Mouse (Mus musculus) erythroblast, embryonic 14.5 days (primary cell): ENCODE measurements around the gene Unk. TPM values are rescaled to one million over a fixed set of nuclear protein-coding genes. Genes with fewer than 3 reads are reported as not detected.

Experiments used
- H3K27me3 ChIP-seq: 2 replicates; pipeline ENCODE4 v1.6.1; 2012; ENCODE audit warnings: inconsistent platforms; ENCODE audit not compliant: control insufficient read depth
- H3K36me3 ChIP-seq: 2 replicates; pipeline ENCODE4 v1.6.1; 2012; ENCODE audit warnings: mild to moderate bottlenecking, inconsistent platforms; ENCODE audit not compliant: control insufficient read depth
- H3K4me1 ChIP-seq: 2 replicates; pipeline ENCODE4 v1.6.1; 2012; ENCODE audit warnings: inconsistent platforms; ENCODE audit not compliant: control insufficient read depth
- H3K4me3 ChIP-seq: replicated peaks from 2 replicates; pipeline ENCODE3; 2012; ENCODE audit warnings: moderate library complexity, mild to moderate bottlenecking, inconsistent platforms
- H3K9me3 ChIP-seq: 2 replicates; pipeline ENCODE4 v1.6.1; 2012; ENCODE audit warnings: low read length, inconsistent platforms, mixed read lengths; ENCODE audit not compliant: control insufficient read depth
- GATA1 ChIP-seq: IDR thresholded peaks from 2 replicates; pipeline ENCODE4 v1.6.1; 2012; ENCODE audit warnings: low read length, inconsistent platforms, mixed read lengths
- TAL1 ChIP-seq: IDR thresholded peaks from 3 replicates; pipeline ENCODE4 v1.6.1; 2012; ENCODE audit warnings: low read length, inconsistent platforms, mixed read lengths
- polyA plus RNA-seq: library from polyadenylated mRNA; stranded (reverse); fragments of >175 nt; gene quantifications from 2 replicates; pipeline ENCODE4 v1.2.3, GENCODE M21; 2012

The Unk gene
- polyA plus RNA-seq, 1 experiment: 3.6 TPM

DNA sequence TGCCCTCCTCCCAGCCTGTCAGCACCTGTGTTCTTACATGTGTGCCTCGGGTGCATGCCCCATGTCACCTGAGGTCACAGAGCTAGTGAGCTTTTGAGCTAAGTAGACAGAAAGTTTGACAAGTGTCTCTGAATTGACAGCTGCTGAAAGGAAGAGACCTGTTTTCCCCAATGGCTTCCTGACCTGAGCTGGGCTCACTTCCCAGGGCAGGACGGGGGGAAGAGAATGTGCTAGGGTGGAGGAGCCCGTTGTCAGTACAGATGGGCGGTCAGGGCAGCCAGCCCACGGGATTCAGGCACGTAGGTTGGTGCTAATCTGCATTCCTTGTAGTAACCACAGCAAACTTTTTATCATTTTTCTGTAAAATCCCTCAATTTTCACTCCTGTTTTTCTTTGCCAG is 10.5 kb downstream of the Unk start:
- peaks cover 74% of the 10 kb centered on the region for H3K36me3 ChIP-seq
- TF ChIP-seq TAL1 (no peak), GATA1 (no peak)
- H3K27me3 ChIP-seq: no peaks in the 10 kb centered on the region

GRCm38 (mm10) chr11:116041833-116042232 is 11.7 kb downstream of the Unk start:
- H3K9me3 ChIP-seq: peaks cover 3% of the 10 kb centered on the region
- no peak overlapping the region for H3K4me3 ChIP-seq
- peaks cover 76% of the 10 kb centered on the region for H3K36me3 ChIP-seq
- no peaks in the 10 kb centered on the region for H3K27me3 ChIP-seq
- TF ChIP-seq TAL1 (no peak), GATA1 (no peak)
- H3K4me1 ChIP-seq: peaks cover 10% of the 10 kb centered on the region

More for the DNA sequence above, 10.5 kb downstream of the Unk start:
- peaks cover 10% of the 10 kb centered on the region for H3K4me1 ChIP-seq
- no peak overlapping the region for H3K4me3 ChIP-seq
- H3K9me3 ChIP-seq: peaks cover 3% of the 10 kb centered on the region

- Histone ChIP-seq H3K36me3 (peaks cover 81% of the 10 kb centered on the region), H3K9me3 (peaks cover 3% of the 10 kb centered on the region), H3K27me3 (no peaks in the 10 kb centered on the region), H3K4me1 (peaks cover 10% of the 10 kb centered on the region), H3K4me3 (no peak overlapping the region)
- TF ChIP-seq TAL1: no peak
Measured at GRCm38 (mm10) chr11:116042372-116043138, 12.4 kb downstream of the Unk start.

GRCm38 (mm10) chr11:116043286-116043685 is 13.2 kb downstream of the Unk start:
- peaks cover 10% of the 10 kb centered on the region for H3K4me1 ChIP-seq
- H3K27me3 ChIP-seq: no peaks in the 10 kb centered on the region
- peaks cover 3% of the 10 kb centered on the region for H3K9me3 ChIP-seq
- TF ChIP-seq TAL1 (no peak), GATA1 (no peak)
- H3K4me3 ChIP-seq: no peak overlapping the region
- H3K36me3 ChIP-seq: peaks cover 81% of the 10 kb centered on the region

- TF ChIP-seq GATA1 (no peak), TAL1 (no peak)
- peaks cover 8% of the 10 kb centered on the region for H3K4me1 ChIP-seq
- no peaks in the 10 kb centered on the region; the same call in 1 of the 2 replicates for H3K27me3 ChIP-seq
- H3K4me3 ChIP-seq: no peak overlapping the region
- H3K36me3 ChIP-seq: peaks cover 83% of the 10 kb centered on the region
- peaks cover 11% of the 10 kb centered on the region for H3K9me3 ChIP-seq
Measured at GRCm38 (mm10) chr11:116045173-116045572, 15.1 kb downstream of the Unk start.

GRCm38 (mm10) chr11:116049610-116050009 is 19.5 kb downstream of the Unk start:
- H3K27me3 ChIP-seq: no peaks in the 10 kb centered on the region; the same call in 1 of the 2 replicates
- H3K4me1 ChIP-seq: peaks cover 18% of the 10 kb centered on the region
- TF ChIP-seq GATA1 (no peak), TAL1 (no peak)
- H3K9me3 ChIP-seq: peaks cover 8% of the 10 kb centered on the region
- no peak overlapping the region for H3K4me3 ChIP-seq
- H3K36me3 ChIP-seq: peaks cover 95% of the 10 kb centered on the region

- peaks cover 24% of the 10 kb centered on the region for H3K4me1 ChIP-seq
- peaks cover 95% of the 10 kb centered on the region for H3K36me3 ChIP-seq
- peaks cover 8% of the 10 kb centered on the region for H3K9me3 ChIP-seq
- no peak overlapping the region for H3K4me3 ChIP-seq
- H3K27me3 ChIP-seq: no peaks in the 10 kb centered on the region; the same call in 1 of the 2 replicates
- TF ChIP-seq GATA1 (no peak), TAL1 (no peak)
Measured at GRCm38 (mm10) chr11:116050196-116050595, 20.1 kb downstream of the Unk start.

DNA sequence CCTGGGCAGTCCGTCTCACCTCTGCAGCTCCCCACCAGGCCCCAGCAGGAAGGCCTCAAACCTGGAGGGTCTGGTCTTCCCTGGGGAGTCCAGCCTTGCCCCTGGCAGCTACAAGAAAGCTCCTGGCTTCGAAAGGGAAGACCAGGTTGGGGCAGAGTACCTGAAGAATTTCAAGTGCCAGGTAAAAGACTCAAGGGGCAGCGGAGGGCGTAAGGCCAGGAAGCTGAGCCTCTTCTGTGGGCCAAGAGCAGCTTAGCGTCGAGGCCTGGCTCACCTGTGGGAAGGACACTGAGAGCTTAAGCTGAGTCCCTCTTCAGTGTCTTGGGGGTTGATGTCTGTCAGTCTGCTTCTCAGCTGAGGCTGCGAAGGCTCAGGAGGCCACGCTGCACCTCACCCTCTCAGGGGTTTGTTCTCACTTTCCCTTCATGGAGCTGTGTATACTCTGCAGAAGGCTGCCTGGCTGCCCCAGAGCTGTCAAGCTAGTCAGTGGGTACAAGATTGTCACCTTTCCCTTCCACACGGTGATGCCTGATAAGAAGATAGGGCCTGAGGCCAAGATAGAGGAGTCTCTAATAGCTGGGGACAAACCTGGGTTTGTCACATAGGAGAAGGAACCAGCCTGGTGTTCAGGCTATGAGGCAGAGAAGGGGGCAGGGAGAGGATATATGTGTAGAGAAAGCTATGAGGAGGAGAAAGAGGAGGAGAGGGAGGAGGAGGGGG is 23.5 kb downstream of the Unk start:
- Histone ChIP-seq H3K27me3 (no peaks in the 10 kb centered on the region; the same call in 1 of the 2 replicates), H3K36me3 (peaks cover 97% of the 10 kb centered on the region), H3K9me3 (peaks cover 8% of the 10 kb centered on the region), H3K4me1 (peaks cover 57% of the 10 kb centered on the region), H3K4me3 (no peak overlapping the region)
- TF ChIP-seq TAL1 (no peak), GATA1 (no peak)

DNA sequence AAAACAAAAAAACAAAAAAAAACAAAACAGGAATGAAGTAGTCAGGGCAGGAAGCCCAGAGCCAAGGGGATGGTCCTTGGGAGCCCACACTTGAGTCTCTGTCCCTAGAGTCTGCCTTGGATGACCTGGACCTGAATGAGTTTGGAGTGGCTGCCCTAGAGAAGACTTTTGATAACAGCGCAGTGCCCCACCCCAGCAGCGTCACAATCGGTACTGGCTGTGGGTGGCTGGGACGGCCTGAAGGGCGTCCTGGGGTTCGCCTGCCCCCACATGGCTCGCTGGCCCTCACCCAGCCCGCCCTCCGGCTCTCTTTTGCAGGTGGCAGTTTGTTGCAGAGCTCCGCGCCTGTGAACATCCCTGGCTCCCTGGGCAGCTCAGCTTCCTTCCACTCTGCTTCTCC is 25.8 kb downstream of the Unk start:
- H3K4me1 ChIP-seq: peaks cover 64% of the 10 kb centered on the region

More for the DNA sequence above, 25.8 kb downstream of the Unk start:
- Histone ChIP-seq H3K27me3 (no peaks in the 10 kb centered on the region), H3K4me3 (no peak overlapping the region), H3K9me3 (no peaks in the 10 kb centered on the region), H3K36me3 (peaks cover 97% of the 10 kb centered on the region)
- TF ChIP-seq GATA1 (no peak), TAL1 (no peak)
